Mouse (Mus musculus) liver, embryonic 16.5 days (tissue): ENCODE data around the gene Prtg. TPM values are rescaled to one million over a fixed set of nuclear protein-coding genes. Genes with fewer than 3 reads are reported as not detected.

ENCODE experiments used
- ATAC-seq: fragments of 200-750 bp; cut with Nextera tagmentation; 2 replicates; pipeline ENCODE4 v1.8.0; 2017; ENCODE audit warnings: low read depth, mild to moderate bottlenecking, moderate number of reproducible peaks, moderate library complexity
- H3K27ac ChIP-seq: fragments of 300-500 bp; sonication (generic); 2 replicates; pipeline ENCODE4 v1.5.1; 2014; ENCODE audit warnings: mild to moderate bottlenecking, low read length
- H3K27me3 ChIP-seq: fragments of 300-500 bp; sonication (generic); 2 replicates; pipeline ENCODE4 v1.6.1; 2014; ENCODE audit warnings: low read depth, low read length, mixed read lengths; ENCODE audit not compliant: control insufficient read depth, insufficient read depth
- H3K36me3 ChIP-seq: fragments of 300-500 bp; sonication (generic); 2 replicates; pipeline ENCODE4 v1.6.1; 2014; ENCODE audit warnings: mild to moderate bottlenecking; ENCODE audit not compliant: control insufficient read depth, insufficient read depth
- H3K4me1 ChIP-seq: fragments of 300-500 bp; sonication (generic); 2 replicates; pipeline ENCODE4 v1.6.1; 2014; ENCODE audit warnings: low read depth, low read length, mixed read lengths; ENCODE audit not compliant: control insufficient read depth
- H3K4me2 ChIP-seq: fragments of 300-500 bp; sonication (generic); 2 replicates; pipeline ENCODE4 v1.6.1; 2014; ENCODE audit warnings: low read depth, low read length, mixed read lengths
- H3K4me3 ChIP-seq: fragments of 300-500 bp; sonication (generic); 2 replicates; pipeline ENCODE4 v1.5.1; 2014; ENCODE audit warnings: low read depth, mild to moderate bottlenecking, low read length
- H3K9ac ChIP-seq: fragments of 300-500 bp; sonication (generic); 2 replicates; pipeline ENCODE4 v1.6.1; 2014; ENCODE audit warnings: low read depth, low read length
- H3K9me3 ChIP-seq: fragments of 300-500 bp; sonication (generic); replicated peaks from 2 replicates; pipeline ENCODE4 v1.6.1; 2016; ENCODE audit warnings: low read length; ENCODE audit not compliant: control insufficient read depth
- WGBS: fragments of 180-500 bp; shearing (Covaris S2); extraction: QIAGEN DNeasy Blood & Tissue Kit; methylation state at CpG from one replicate; pipeline ENCODE4 v1.1.7; 2014; ENCODE audit not compliant: insufficient replicate concordance; 5-methylcytosine and 5-hydroxymethylcytosine counted together
- polyA plus RNA-seq: library from polyadenylated mRNA; unstranded; fragments of >200 nt; fragmentation: Nextera tagmentation; extraction: Ambion mirVana; gene quantifications from 2 replicates; pipeline ENCODE4 v1.2.1, GENCODE M21; 2015

Prtg gene
- polyA plus RNA-seq, 1 experiment from 2014 or later, result 0.26 TPM

DNA sequence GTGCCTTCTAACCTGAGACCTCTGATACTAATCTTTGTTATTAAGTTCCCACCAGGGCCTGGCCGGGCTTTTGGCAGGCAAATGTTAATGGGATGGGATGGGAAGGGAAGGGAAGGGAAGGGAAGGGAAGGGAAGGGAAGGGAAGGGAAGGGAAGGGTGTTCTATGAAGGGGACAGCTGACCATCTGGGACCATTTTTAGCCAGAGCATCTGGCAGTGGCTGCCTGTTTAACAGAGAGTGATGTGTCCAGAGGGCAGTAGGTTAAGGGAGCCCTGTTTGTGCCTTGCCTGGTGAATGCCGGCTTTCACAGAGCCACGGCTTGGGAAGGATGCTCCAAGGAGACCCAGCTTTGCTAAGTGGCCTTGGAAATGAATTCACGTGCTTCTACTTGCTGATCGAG lies 57.1 kb downstream of the Prtg start:
- ATAC-seq, result no peak
- H3K27me3 ChIP-seq, result no peaks in the 10 kb centered on the region
- no peak overlapping the region for H3K4me2 ChIP-seq
- no peak overlapping the region for H3K27ac ChIP-seq
- WGBS, result 53% methylated on average over 5 of the region's 5 CpGs
- H3K9me3 ChIP-seq, result no peaks in the 10 kb centered on the region
- H3K4me3 ChIP-seq, result no peak overlapping the region
- H3K36me3 ChIP-seq, result no peaks in the 10 kb centered on the region
- H3K9ac ChIP-seq, result no peak overlapping the region
- H3K4me1 ChIP-seq, result no peaks in the 10 kb centered on the region

DNA sequence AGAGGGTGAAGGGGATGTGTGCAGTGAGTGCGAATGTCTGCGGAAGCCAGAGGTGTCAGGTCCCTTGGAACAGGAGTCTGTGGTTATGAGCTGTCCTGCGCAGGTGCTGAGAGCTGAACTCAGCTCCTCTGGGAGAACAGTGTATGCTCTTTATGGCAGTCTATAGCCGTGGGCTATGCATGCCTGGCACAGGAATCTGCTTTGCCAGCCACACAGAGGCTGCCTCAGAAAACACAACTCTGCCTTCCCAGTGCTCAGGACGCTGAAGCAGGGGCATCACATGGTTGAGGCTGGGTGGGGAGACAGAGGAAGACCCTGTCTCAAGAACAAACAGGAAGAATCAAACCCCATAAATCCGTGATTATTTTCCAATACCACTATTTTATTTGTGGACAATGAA lies 60.8 kb downstream of the Prtg start:
- Histone ChIP-seq H3K9ac (no peak overlapping the region), H3K27me3 (no peaks in the 10 kb centered on the region), H3K9me3 (no peaks in the 10 kb centered on the region), H3K4me2 (no peak overlapping the region), H3K27ac (no peak overlapping the region), H3K4me1 (peaks cover 3% of the 10 kb centered on the region; the same call in 1 of the 2 replicates), H3K4me3 (no peak overlapping the region), H3K36me3 (no peaks in the 10 kb centered on the region)
- WGBS, result 58% methylated on average over 6 of the region's 6 CpGs
- no peak for ATAC-seq

DNA sequence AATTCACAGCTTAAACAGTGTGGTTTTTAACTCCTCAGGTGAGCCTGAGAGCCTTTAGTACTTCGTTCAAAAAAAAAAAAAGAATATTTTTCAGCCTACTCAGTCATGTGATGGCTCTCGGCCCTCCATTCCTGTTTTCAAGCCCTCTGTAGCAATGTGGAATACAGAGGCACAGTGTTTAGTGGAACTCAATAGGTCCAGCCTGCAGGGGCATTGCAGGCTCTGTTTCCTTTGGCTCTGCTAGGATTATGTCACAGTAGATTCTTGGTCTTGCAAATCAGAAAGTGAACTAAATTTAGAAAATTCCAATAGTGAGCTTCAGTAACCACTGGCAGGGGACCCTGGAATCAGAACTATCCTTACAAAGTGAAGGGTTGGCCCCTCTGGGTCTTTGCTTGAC lies 62.1 kb downstream of the Prtg start:
- Histone ChIP-seq H3K36me3 (no peaks in the 10 kb centered on the region), H3K9ac (no peak overlapping the region), H3K9me3 (no peaks in the 10 kb centered on the region), H3K27ac (no peak overlapping the region), H3K4me1 (peaks cover 3% of the 10 kb centered on the region; the same call in 1 of the 2 replicates), H3K27me3 (no peaks in the 10 kb centered on the region), H3K4me2 (no peak overlapping the region), H3K4me3 (no peak overlapping the region)
- 56% methylated on average over 2 of the region's 2 CpGs for WGBS
- no peak for ATAC-seq

DNA sequence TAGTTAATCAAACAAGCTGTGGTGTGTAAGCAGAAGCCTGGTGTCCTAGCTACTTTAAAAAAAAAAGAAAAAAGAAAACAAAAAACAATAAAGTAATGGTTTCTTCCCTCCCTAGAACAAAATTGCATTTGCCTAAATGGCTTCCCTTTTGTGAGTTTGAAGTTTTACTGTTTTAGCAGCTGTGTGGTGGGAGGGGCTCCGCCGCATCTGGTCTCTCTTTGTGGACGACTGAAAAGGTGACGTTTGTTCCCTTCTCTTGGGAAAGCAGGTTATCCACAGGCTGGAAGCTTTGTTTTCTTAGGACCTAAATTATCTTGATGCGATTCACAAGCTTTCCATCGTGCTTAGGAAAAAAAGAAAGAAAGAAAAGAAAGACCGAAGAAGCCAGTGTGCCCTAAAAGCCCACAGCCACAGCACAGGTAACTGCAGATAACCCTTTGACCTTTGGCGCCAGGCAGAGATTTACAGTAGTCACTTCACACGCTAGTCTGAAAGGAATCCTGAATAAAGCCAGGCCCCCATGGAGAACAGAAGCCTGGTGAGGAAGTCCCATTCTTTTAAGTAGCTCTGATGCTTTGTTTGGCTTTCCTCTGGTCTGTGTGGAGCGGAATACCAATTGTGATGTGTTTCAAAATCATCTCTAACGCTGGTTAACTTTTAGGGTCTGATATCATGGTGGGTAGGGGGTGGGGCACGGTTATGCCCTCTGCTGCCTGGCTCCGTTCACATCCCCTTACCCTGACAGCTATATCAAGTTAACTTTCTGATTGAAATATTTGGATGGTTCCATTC lies 65.0 kb downstream of the Prtg start:
- H3K9me3 ChIP-seq, result no peaks in the 10 kb centered on the region
- no peak overlapping the region for H3K9ac ChIP-seq
- no peaks in the 10 kb centered on the region for H3K36me3 ChIP-seq
- H3K4me3 ChIP-seq, result peak overlapping the region; percentile 10; the same call in 1 of the 2 replicates
- peaks cover 3% of the 10 kb centered on the region; the same call in 1 of the 2 replicates for H3K4me1 ChIP-seq
- no peaks in the 10 kb centered on the region for H3K27me3 ChIP-seq
- peak overlapping the region; percentile 28; the same call in 1 of the 2 replicates for H3K4me2 ChIP-seq
- H3K27ac ChIP-seq, result no peak overlapping the region
- ATAC-seq, result no peak
- WGBS, result 24% methylated on average over 13 of the region's 13 CpGs

DNA sequence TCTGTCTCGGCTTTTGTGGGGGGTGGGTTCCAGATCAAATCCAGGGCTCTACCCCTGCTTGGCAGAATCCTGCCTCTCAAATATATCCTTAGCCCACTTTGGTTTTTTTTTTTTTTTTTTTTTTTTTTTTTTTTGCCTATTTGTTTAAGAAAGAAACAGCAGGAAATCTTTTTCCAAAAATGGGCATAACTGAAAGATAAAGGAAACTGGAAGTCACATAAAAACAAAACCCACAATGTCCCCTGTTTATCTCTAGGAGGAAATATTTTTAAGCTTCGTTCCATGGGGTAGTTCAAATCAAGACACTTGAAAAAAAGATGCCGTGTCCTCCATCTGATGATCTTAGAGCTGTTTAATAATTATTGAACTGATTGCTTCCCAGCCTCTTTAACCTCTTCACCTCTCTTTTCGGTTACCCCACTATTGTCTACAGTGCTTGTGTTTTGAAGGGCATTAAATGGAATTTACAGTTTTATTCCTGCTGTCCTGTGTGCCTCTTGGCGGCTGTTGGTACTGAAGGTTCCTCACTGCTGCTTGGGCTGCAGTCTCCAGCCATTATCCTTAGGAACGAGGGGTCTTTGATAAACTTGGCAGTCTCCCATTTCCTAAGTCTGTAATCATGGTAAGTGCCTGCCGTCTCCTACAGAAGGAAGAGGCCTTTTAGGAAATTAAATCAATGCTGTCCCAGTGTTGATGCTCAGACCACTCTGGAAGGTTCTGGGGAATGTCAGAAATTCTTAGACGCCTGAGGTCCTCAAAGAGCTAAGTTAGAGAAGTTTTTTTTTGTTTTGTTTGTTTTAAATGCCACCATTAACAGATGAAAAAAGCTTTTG lies 65.8 kb downstream of the Prtg start:
- Histone ChIP-seq H3K27me3 (no peaks in the 10 kb centered on the region), H3K4me3 (no peak overlapping the region), H3K9ac (no peak overlapping the region), H3K27ac (no peak overlapping the region), H3K4me1 (peaks cover 3% of the 10 kb centered on the region; the same call in 1 of the 2 replicates), H3K9me3 (no peaks in the 10 kb centered on the region), H3K4me2 (no peak overlapping the region), H3K36me3 (no peaks in the 10 kb centered on the region)
- no peak for ATAC-seq
- WGBS, result 31% methylated on average over 8 of the region's 8 CpGs

DNA sequence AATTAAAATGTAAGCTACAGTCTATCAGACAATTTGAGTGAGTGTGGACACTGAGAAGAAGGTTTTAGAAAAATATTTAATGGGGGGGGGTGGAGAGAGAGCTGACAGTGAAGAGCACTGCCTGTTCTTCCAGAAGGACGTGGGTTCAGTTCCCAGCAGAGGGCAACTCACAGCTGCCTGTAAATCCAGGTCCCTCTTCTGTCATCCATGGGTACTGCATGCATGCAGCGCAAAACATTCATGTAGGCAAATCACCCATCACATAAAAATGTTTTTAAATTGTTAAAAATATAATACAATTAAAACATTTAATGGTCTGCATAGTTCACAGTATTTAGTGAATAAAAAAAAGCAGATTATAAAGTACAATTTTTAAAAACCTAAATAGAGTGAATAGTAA lies 69.2 kb downstream of the Prtg start:
- H3K4me1 ChIP-seq, result peaks cover 3% of the 10 kb centered on the region
- ATAC-seq, result no peak
- H3K27ac ChIP-seq, result no peak overlapping the region
- no peak overlapping the region for H3K4me2 ChIP-seq
- no peaks in the 10 kb centered on the region for H3K9me3 ChIP-seq
- H3K9ac ChIP-seq, result no peak overlapping the region
- no peaks in the 10 kb centered on the region for H3K27me3 ChIP-seq
- H3K36me3 ChIP-seq, result no peaks in the 10 kb centered on the region
- 61% methylated on average over 2 of the region's 2 CpGs for WGBS
- no peak overlapping the region for H3K4me3 ChIP-seq

DNA sequence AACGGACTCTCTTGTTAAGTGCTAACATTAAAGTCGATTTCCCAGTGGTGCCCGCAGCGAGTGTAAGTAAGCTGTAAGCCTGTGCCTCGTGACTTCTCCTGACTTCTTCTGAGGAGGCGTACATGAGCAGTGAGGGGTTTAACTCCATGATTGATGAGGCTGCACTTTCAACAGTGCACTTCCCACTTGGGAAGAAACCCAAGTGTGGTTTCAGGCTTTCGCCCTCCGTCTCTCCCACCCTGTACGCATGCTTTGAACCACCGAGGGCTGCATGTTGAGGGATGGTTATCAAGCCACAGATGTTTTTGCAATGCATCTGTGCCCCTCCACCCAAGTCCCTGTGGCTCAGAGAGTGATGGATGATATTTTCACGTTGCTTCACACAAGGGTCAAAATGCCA lies 71.2 kb downstream of the Prtg start:
- Histone ChIP-seq H3K9ac (no peak overlapping the region), H3K4me2 (no peak overlapping the region), H3K4me3 (no peak overlapping the region), H3K36me3 (no peaks in the 10 kb centered on the region), H3K4me1 (peaks cover 6% of the 10 kb centered on the region), H3K27ac (no peak overlapping the region), H3K9me3 (no peaks in the 10 kb centered on the region), H3K27me3 (no peaks in the 10 kb centered on the region)
- no peak for ATAC-seq
- 26% methylated on average over 11 of the region's 11 CpGs for WGBS

DNA sequence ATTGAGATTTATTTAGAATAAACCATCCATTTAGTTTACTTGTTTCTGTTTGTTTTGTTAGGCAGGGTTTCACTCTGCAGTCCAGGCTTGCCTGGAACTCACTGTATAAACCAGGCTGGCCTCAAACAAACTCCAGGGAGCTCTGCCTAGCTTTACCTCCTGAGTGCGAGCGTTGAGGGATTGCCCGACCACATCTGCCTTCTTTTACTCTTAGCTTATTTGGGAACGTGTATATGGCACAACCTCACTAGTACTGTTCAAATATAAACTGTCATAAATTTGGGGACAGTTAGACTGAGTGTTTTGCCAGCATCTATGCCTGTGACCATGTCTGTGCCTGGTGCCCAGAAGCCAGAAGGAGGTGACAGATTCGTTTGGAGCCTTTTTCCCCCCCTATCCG lies 72.0 kb downstream of the Prtg start:
- 61% methylated on average over 6 of the region's 6 CpGs for WGBS
- H3K27ac ChIP-seq, result no peak overlapping the region
- H3K27me3 ChIP-seq, result no peaks in the 10 kb centered on the region

DNA sequence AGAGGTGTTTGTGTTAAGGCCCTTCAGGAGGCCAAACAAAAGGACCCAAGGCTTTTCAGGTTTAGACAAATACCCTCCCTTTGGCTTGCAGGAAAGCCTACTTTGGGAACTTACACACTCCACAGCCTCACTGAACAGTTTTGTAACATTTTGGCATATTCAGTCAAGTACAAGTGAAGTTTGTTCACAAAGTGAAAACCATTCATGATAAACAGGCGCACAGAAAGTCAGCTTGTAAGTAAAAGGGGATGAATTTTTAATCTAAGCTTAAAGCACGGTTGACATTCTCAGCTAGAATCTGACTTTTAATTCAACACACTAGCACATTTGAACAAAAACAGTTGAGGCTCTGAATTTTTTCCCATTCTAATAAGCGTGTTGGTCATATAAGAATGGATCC lies 72.9 kb downstream of the Prtg start:
- Histone ChIP-seq H3K9ac (no peak overlapping the region), H3K4me1 (peaks cover 6% of the 10 kb centered on the region), H3K9me3 (no peaks in the 10 kb centered on the region), H3K27ac (no peak overlapping the region), H3K4me3 (no peak overlapping the region), H3K36me3 (no peaks in the 10 kb centered on the region), H3K27me3 (no peaks in the 10 kb centered on the region), H3K4me2 (no peak overlapping the region)
- 62% methylated on average over 3 of the region's 3 CpGs for WGBS
- ATAC-seq, result no peak

More for the DNA sequence above, 72.0 kb downstream of the Prtg start:
- Histone ChIP-seq H3K4me3 (no peak overlapping the region), H3K36me3 (no peaks in the 10 kb centered on the region), H3K9me3 (no peaks in the 10 kb centered on the region), H3K4me2 (no peak overlapping the region), H3K9ac (no peak overlapping the region), H3K4me1 (peaks cover 6% of the 10 kb centered on the region)
- ATAC-seq, result no peak
